Mouse (Mus musculus) embryonic facial prominence, embryonic 14.5 days (tissue): ENCODE measurements around the gene Cstf1. TPM values are rescaled to one million over a fixed set of nuclear protein-coding genes. Genes with fewer than 3 reads are reported as not detected.

ENCODE experiments used
- ATAC-seq: fragments of 200-750 bp; cut with Nextera tagmentation; 2 replicates; pipeline ENCODE4 v1.8.0; 2017; ENCODE audit warnings: low read depth, moderate number of reproducible peaks, moderate TSS enrichment
- DNase-seq: peaks from one replicate; pipeline ENCODE4 v3.0.0-alpha.2; 2015; ENCODE audit warnings: low spot score
- H3K27ac ChIP-seq: fragments of 300-500 bp; sonication (generic); replicated peaks from 2 replicates; pipeline ENCODE4 v1.5.1; 2014; ENCODE audit warnings: low read depth, mild to moderate bottlenecking, low read length, moderate library complexity
- H3K27me3 ChIP-seq: fragments of 300-500 bp; sonication (generic); replicated peaks from 2 replicates; pipeline ENCODE4 v1.6.1; 2014; ENCODE audit warnings: low read length; ENCODE audit not compliant: control insufficient read depth, insufficient read depth
- H3K36me3 ChIP-seq: fragments of 300-500 bp; sonication (generic); 2 replicates; pipeline ENCODE4 v1.6.1; 2014; ENCODE audit warnings: low read length, mixed read lengths; ENCODE audit not compliant: control insufficient read depth, insufficient read depth
- H3K4me1 ChIP-seq: fragments of 300-500 bp; sonication (generic); 2 replicates; pipeline ENCODE4 v1.6.1; 2014; ENCODE audit warnings: antibody characterized with exemption, low read length; ENCODE audit not compliant: control insufficient read depth, insufficient read depth
- H3K4me2 ChIP-seq: fragments of 300-500 bp; sonication (generic); 2 replicates; pipeline ENCODE4 v1.6.1; 2014; ENCODE audit warnings: low read depth, mild to moderate bottlenecking, low read length, moderate library complexity, mixed read lengths
- H3K4me3 ChIP-seq: fragments of 300-500 bp; sonication (generic); 2 replicates; pipeline ENCODE4 v1.5.1; 2014; ENCODE audit warnings: low read depth, mild to moderate bottlenecking, low read length
- H3K9ac ChIP-seq: fragments of 300-500 bp; sonication (generic); 2 replicates; pipeline ENCODE4 v1.6.1; 2014; ENCODE audit warnings: low read depth, mild to moderate bottlenecking, low read length, moderate library complexity, mixed read lengths
- H3K9me3 ChIP-seq: fragments of 300-500 bp; sonication (generic); 2 replicates; pipeline ENCODE4 v1.6.1; 2016; ENCODE audit warnings: low read length; ENCODE audit not compliant: control insufficient read depth
- WGBS: fragments of 180-500 bp; shearing (Covaris S2); extraction: QIAGEN DNeasy Blood & Tissue Kit; methylation state at CpG from one replicate; pipeline ENCODE4 v1.1.7; 2014; 5-methylcytosine and 5-hydroxymethylcytosine counted together
- polyA plus RNA-seq: library from polyadenylated mRNA; unstranded; fragments of >200 nt; fragmentation: Nextera tagmentation; extraction: Ambion mirVana; gene quantifications from 2 replicates; pipeline ENCODE4 v1.2.1, GENCODE M21; 2014

The Cstf1 gene
- polyA plus RNA-seq, 1 experiment from 2014 or later: 37.3 TPM

DNA sequence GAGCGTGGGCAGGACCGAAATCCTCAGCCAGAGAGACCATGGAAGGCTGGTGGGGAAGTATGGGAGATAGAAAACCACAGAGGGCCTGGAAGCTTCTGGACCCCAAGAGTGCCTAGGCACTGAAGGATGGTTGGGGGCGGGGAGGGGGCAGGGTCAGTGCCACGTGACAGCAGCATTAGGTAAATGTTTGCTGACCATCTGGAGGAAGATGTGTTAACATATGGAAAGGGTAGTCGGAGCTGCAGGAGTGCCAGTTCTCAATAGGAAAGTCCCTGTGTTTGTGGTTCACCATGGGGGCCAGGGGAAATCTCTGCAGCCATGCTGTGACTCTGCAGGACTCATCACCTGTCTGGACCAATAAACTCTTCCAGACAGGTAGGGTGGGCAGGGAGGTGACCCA, 43.4 kb downstream of the Cstf1 start:
- no peaks in the 10 kb centered on the region for H3K9me3 ChIP-seq
- H3K27me3 ChIP-seq: no peaks in the 10 kb centered on the region
- WGBS: 44% methylated on average over 5 of the region's 5 CpGs
- no peak overlapping the region for H3K4me2 ChIP-seq
- ATAC-seq (no peak), DNase-seq (no peak)
- no peak overlapping the region for H3K4me3 ChIP-seq
- H3K36me3 ChIP-seq: no peaks in the 10 kb centered on the region
- no peak overlapping the region for H3K9ac ChIP-seq
- no peak overlapping the region for H3K27ac ChIP-seq
- no peaks in the 10 kb centered on the region for H3K4me1 ChIP-seq

DNA sequence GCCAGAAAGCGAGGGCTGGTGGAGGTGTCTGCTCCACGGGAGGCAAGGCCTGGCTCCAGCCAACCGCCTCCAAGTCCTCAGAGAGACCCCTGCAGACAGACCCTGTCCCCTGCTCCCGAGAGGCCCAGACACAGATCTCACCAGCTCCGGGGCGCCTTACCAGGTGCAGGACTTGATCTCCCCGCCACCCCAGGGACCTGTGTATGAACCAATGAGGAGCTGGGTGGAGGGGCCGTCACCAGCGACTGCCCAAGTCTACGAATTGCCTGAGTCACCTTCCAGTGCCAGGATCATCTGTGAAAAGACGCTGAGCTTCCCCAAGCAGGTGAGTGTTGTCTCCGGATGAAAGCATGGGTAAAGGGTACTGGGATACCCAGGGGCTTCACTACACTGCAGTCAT, 45.7 kb downstream of the Cstf1 start:
- no peak overlapping the region for H3K27ac ChIP-seq
- 56% methylated on average over 12 of the region's 12 CpGs for WGBS

DNA sequence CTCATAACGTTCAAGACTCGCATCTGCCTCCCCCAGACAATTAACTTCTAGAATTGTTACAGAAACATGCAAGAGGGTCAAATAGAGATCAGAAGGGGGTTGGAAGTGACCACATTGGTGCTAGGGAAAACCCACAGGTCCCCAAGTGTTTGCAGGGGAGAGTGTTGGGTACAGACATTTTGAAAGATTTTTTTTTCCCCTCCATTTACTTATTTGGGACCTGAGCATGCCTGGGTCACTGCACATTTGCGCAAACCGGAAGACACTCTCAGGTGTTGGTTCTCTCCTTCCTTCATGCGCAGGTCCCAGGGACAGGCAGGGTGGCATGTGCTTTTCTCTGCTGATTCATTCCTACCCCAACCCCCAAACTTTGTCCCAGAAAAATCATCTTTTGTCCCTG, 46.4 kb downstream of the Cstf1 start:
- WGBS: 79% methylated on average over 5 of the region's 5 CpGs
- H3K27me3 ChIP-seq: no peaks in the 10 kb centered on the region

More for the DNA sequence above, 45.7 kb downstream of the Cstf1 start:
- H3K9ac ChIP-seq: no peak overlapping the region
- DNase-seq (no peak), ATAC-seq (no peak)
- H3K9me3 ChIP-seq: no peaks in the 10 kb centered on the region
- H3K4me3 ChIP-seq: no peak overlapping the region
- H3K36me3 ChIP-seq: no peaks in the 10 kb centered on the region
- H3K4me1 ChIP-seq: no peaks in the 10 kb centered on the region
- H3K4me2 ChIP-seq: no peak overlapping the region
- H3K27me3 ChIP-seq: no peaks in the 10 kb centered on the region

DNA sequence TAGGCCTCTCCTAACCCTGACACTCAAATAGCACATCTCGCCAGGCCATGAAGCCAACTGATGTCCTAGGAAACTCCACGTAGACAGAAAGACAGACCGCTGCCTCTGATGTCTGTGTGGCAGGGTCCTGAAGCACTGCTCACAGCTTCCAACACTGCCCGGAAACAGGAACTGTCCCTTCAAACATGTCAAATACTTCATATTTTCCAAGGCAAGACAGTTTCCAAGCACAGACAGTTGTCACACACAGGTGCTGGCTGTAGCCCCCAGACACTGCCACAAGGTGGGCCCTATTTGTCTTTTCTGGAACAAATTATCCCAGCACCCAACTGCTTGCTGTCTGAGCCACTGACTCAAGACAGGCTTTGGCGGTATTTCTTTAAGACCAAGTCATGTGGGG, 47.7 kb downstream of the Cstf1 start:
- WGBS: 84% methylated on average over 5 of the region's 5 CpGs
- H3K4me2 ChIP-seq: no peak overlapping the region
- DNase-seq (no peak), ATAC-seq (no peak)
- no peak overlapping the region for H3K27ac ChIP-seq
- no peak overlapping the region for H3K4me3 ChIP-seq
- H3K9ac ChIP-seq: no peak overlapping the region
- H3K9me3 ChIP-seq: no peaks in the 10 kb centered on the region
- no peaks in the 10 kb centered on the region for H3K4me1 ChIP-seq
- H3K27me3 ChIP-seq: no peaks in the 10 kb centered on the region
- H3K36me3 ChIP-seq: no peaks in the 10 kb centered on the region

More for the DNA sequence above, 46.4 kb downstream of the Cstf1 start:
- no peak for ATAC-seq
- no peak overlapping the region for H3K27ac ChIP-seq
- no peaks in the 10 kb centered on the region for H3K4me1 ChIP-seq
- no peak for DNase-seq
- no peaks in the 10 kb centered on the region for H3K9me3 ChIP-seq
- H3K9ac ChIP-seq: no peak overlapping the region
- H3K4me2 ChIP-seq: no peak overlapping the region
- no peaks in the 10 kb centered on the region for H3K36me3 ChIP-seq
- H3K4me3 ChIP-seq: no peak overlapping the region

DNA sequence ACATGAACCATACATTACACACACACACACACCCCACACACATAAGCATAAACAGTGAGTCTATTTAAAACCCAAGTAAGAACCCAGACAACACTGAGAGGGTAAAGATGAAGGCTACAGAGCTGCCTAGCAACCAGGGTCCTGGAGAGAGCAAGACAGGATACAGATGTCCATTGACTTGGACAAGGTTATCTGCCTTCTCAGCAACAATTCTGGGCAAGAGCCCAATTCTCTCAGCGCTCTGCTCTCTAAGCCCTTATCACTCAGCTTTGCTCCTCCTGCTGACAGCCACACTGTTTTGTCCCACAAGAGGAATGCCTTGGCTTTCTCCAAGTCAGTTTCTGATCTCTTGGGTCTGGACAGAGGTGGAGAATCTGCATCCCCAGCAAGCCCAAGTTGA, 60.1 kb downstream of the Cstf1 start:
- no peaks in the 10 kb centered on the region for H3K9me3 ChIP-seq
- H3K4me3 ChIP-seq: no peak overlapping the region
- no peak overlapping the region for H3K27ac ChIP-seq
- H3K4me1 ChIP-seq: no peaks in the 10 kb centered on the region
- 75% methylated on average over 1 of the region's 1 CpGs for WGBS
- no peaks in the 10 kb centered on the region for H3K36me3 ChIP-seq
- ATAC-seq (no peak), DNase-seq (peak; percentile 34)
- no peak overlapping the region for H3K9ac ChIP-seq
- no peak overlapping the region for H3K4me2 ChIP-seq
- H3K27me3 ChIP-seq: no peaks in the 10 kb centered on the region

Other genes with a start within 250 kb of the Cstf1 start
- gene Mc3r, start 122.2 kb upstream of the Cstf1 start, polyA plus RNA-seq: 0.10 TPM in 1 of 2 replicates, not detected in the other
- gene Fam210b, start 25.1 kb upstream of the Cstf1 start, polyA plus RNA-seq: 13.1 and 16.0 TPM in 2 replicates
- 79.2 and 96.2 TPM in 2 replicates for gene Aurka, start 146 bp upstream of the Cstf1 start, polyA plus RNA-seq
- 0.38 and 1.1 TPM in 2 replicates for gene Cass4, start 23.1 kb downstream of the Cstf1 start, polyA plus RNA-seq
- gene Rtf2, start 69.9 kb downstream of the Cstf1 start, polyA plus RNA-seq: 65.3 and 68.3 TPM in 2 replicates
- gene Gcnt7, start 87.9 kb downstream of the Cstf1 start, polyA plus RNA-seq: 0.67 and 0.98 TPM in 2 replicates
- gene Fam209, start 101.8 kb downstream of the Cstf1 start, polyA plus RNA-seq: 0.43 TPM in 1 of 2 replicates, not detected in the other
- 8.9 and 9.8 TPM in 2 replicates for gene Tfap2c, start 178.9 kb downstream of the Cstf1 start, polyA plus RNA-seq